In genomic region chr3:94869011-94869410, GRCm38 (mm10) we compare ENCODE assay signal across 17 mouse cellular contexts.
"Had no signal": no experiment of that assay in that cellular context is flagged by ENCODE, and none has a peak within 500 bp of the region (broad histone marks: within the 10 kb centered on the region; RNA-seq: fewer than 3 reads in every experiment).

No protein-coding gene starts in this region.

- DNase-seq: lung, embryonic 14.5 days; lung, postnatal 10 days; lung, postnatal 4 days; midbrain, embryonic 14.5 days; retina, postnatal 1 day; right cerebral cortex, adult 18-20 months; right cerebral cortex, postnatal 25 days; right cerebral cortex, postnatal 4 days; spleen, adult 18-20 months; thymus, adult 18-20 months; thymus, postnatal 14 days; thymus, postnatal 36 days had no signal

- H3K4me1 ChIP-seq: midbrain, embryonic 10.5 days; midbrain, embryonic 12.5 days; neural tube, embryonic 13.5 days; neural tube, embryonic 15.5 days had no signal

- H3K27ac ChIP-seq: midbrain, embryonic 10.5 days; midbrain, embryonic 12.5 days; neural tube, embryonic 13.5 days; neural tube, embryonic 15.5 days had no signal

- H3K27me3 ChIP-seq: midbrain, embryonic 12.5 days; neural tube, embryonic 13.5 days; neural tube, embryonic 15.5 days had no signal

- H3K4me3 ChIP-seq: midbrain, embryonic 10.5 days; midbrain, embryonic 12.5 days; myocyte; neural tube, embryonic 13.5 days; neural tube, embryonic 15.5 days had no signal
